Mouse (Mus musculus) lung, embryonic 16.5 days (tissue): ENCODE results near the gene Srsy. TPM values are rescaled to one million over a fixed set of nuclear protein-coding genes. Genes with fewer than 3 reads are reported as not detected.
"Not testable (repeated sequence)": the region's sequence is repeated elsewhere in the genome, so short reads cannot be mapped to it uniquely, and the experiment has no call there.

Experiments
- ATAC-seq: fragments of 200-750 bp; cut with Nextera tagmentation; 2 replicates; pipeline ENCODE4 v1.8.0; 2017; ENCODE audit warnings: low read depth, mild to moderate bottlenecking, moderate library complexity
- H3K27ac ChIP-seq: fragments of 300-500 bp; sonication (generic); 2 replicates; pipeline ENCODE4 v1.5.1; 2014; ENCODE audit warnings: mild to moderate bottlenecking, control low read depth, low read length
- H3K27me3 ChIP-seq: fragments of 300-500 bp; sonication (generic); 2 replicates; pipeline ENCODE4 v1.6.1; 2014; ENCODE audit warnings: low read depth, low read length, mixed read lengths; ENCODE audit not compliant: control insufficient read depth, insufficient read depth
- H3K36me3 ChIP-seq: fragments of 300-500 bp; sonication (generic); 2 replicates; pipeline ENCODE4 v1.6.1; 2014; ENCODE audit warnings: low read length; ENCODE audit not compliant: control insufficient read depth, insufficient read depth
- H3K4me1 ChIP-seq: fragments of 300-500 bp; sonication (generic); replicated peaks from 2 replicates; pipeline ENCODE4 v1.6.1; 2014; ENCODE audit warnings: low read length, mixed read lengths; ENCODE audit not compliant: control insufficient read depth, insufficient read depth
- H3K4me2 ChIP-seq: fragments of 300-500 bp; sonication (generic); 2 replicates; pipeline ENCODE4 v1.6.1; 2014; ENCODE audit warnings: low read depth, low read length, control low read depth
- H3K4me3 ChIP-seq: fragments of 300-500 bp; sonication (generic); 2 replicates; pipeline ENCODE4 v1.5.1; 2014; ENCODE audit warnings: mild to moderate bottlenecking, low read length, control low read depth
- H3K9ac ChIP-seq: fragments of 300-500 bp; sonication (generic); 2 replicates; pipeline ENCODE4 v1.6.1; 2014; ENCODE audit warnings: low read length, control low read depth
- H3K9me3 ChIP-seq: fragments of 300-500 bp; sonication (generic); 2 replicates; pipeline ENCODE4 v1.6.1; 2016; ENCODE audit warnings: low read length; ENCODE audit not compliant: control insufficient read depth
- WGBS: fragments of 180-500 bp; shearing (Covaris S2); extraction: QIAGEN DNeasy Blood & Tissue Kit; methylation state at CpG from one replicate; pipeline ENCODE4 v1.1.7; 2014; 5-methylcytosine and 5-hydroxymethylcytosine counted together
- polyA plus RNA-seq: library from polyadenylated mRNA; unstranded; fragments of >200 nt; fragmentation: Nextera tagmentation; extraction: Ambion mirVana; gene quantifications from 2 replicates; pipeline ENCODE4 v1.2.1, GENCODE M21; 2015

The Srsy gene
- not detected in 2 replicates for polyA plus RNA-seq

DNA sequence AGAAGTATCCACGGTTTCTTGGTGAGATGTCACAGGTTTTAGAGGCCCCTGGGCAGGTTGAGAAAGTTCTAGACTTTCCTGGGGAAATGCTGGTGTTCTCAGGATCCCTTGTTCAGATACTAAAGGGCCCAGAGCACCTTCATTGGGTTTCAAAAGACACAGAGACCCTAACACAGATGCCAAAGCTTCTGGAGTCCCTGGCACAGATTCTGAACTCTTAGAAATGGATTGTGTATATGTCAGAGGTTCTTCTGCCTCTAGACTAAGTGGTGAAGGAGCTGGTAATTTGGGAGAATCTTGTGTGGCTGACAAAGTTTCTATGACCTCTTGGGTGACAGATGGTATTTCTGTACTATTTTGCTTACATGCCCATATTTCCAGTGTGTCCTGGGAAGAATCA is at the start of gene Srsy:
Gene Srsy, minus strand, starts transcription at position 101 of the 400 bp plus-strand sequence.
- H3K9me3 ChIP-seq, H3K4me3 ChIP-seq, H3K27ac ChIP-seq, H3K36me3 ChIP-seq, H3K9ac ChIP-seq, H3K27me3 ChIP-seq, ATAC-seq, H3K4me2 ChIP-seq, H3K4me1 ChIP-seq: not testable (repeated sequence)
- WGBS, result no CpG with 5 or more reads among the region's 1 CpGs

Other genes starting within 250 kb of the Srsy start
- gene Gm21904, start 91.1 kb downstream of the Srsy start, polyA plus RNA-seq, result not detected in 2 replicates
- gene Gm20772, start 62.6 kb downstream of the Srsy start, polyA plus RNA-seq, result not detected in 2 replicates
- gene Gm20831, start 62.6 kb downstream of the Srsy start, polyA plus RNA-seq, result not detected in 2 replicates
- gene Gm21764, start 124.5 kb upstream of the Srsy start, polyA plus RNA-seq, result not detected in 2 replicates
- gene Ssty1, start 151.8 kb upstream of the Srsy start, polyA plus RNA-seq, result not detected in 2 replicates